Mouse (Mus musculus) urinary bladder, postnatal 36 days (tissue): ENCODE measurements around the gene Olfr1459.

Experiments used
- DNase-seq, 2 experiments: peaks; one replicate each; pipeline ENCODE4 v3.0.0; 2022; ENCODE audit warnings: low spot score in 2 of 2, mixed read lengths in 1 of 2

Gene Olfr1459

DNA sequence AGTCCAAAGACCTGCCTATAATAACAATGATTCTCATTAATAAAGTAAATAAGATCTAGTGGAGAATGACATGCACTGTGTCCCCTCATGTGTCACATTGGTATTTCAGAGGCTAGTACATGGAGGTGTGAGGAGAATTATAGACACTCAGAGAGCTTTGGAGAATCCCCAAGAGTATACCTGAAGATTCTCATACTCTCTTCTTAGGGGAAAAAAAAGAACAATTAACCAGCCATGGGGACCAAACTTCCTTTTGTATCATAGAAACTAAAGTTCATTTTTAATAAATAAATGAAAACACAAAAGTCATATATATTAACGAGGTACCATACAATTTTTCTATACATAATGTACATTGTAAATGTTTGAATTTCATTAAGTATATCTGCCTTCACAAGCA is at the start of gene Olfr1459:
Gene Olfr1459, minus strand, starts transcription at position 101 of the 400 bp plus-strand sequence.
- no peak for DNase-seq

DNA sequence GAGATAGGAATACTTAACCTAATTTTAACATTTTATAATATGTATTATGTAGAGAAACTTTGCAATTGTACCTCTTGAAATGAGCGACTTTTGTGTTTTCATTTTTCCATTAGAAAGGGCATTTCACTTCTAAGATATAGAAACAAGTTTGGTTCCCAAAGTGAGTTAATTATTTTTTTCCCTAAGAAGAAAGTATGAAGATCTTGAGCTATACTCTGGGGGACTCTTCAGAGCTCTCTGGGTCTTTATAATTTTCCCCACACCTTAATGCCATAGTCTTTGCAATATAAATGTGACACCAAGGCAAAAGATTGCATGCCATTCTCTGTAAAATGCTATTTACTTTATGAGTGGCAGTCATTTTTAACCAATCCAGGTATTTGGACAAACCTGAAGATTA is 36.1 kb upstream of the Olfr1459 start, which contains the start of gene Olfr1462:
Gene Olfr1462, plus strand, starts transcription at position 301 of the 400 bp plus-strand sequence.
- DNase-seq: no peak

DNA sequence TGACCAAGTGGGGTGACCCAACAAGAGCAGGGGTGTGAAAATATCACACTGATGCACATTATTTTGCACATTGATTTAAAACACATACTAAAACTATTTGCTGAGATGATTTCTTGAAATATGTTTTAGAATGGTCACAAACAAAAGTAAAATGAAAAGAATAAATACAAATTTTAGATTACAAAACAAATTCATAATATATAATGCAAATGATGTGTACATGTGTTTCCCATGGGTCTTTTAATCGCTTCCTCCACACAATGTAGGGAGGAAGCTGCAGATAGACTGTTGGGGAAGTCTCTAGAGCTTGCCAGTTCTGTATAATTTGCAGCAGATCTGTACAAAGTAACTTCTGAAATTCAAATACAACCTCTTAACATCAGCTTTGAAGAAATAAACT is 13.4 kb upstream of the Olfr1459 start, which contains the start of gene Olfr1461:
Gene Olfr1461, plus strand, starts transcription at position 301 of the 400 bp plus-strand sequence.
- DNase-seq: no peak

DNA sequence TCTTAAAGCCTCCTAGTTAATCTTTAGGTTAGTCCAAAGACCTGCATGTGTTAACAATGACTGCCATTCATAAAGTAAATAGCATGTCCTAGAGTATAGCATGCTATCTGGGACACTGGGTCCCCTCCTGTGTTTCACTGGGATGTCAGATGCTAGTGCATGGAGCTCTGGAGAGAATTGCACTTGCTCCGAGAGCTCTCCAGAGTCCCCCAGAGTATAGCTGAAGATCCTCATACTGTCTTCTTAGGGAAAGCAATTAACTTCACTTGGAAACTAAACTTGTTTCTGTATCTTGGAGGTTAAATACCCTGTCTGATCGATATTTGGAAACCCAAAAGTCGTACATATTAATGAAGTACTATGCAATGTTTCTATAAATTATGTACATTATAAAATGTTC is 42.7 kb downstream of the Olfr1459 start, which contains the start of gene Olfr1458:
Gene Olfr1458, minus strand, starts transcription at position 101 of the 400 bp plus-strand sequence.
- DNase-seq: no peak

DNA sequence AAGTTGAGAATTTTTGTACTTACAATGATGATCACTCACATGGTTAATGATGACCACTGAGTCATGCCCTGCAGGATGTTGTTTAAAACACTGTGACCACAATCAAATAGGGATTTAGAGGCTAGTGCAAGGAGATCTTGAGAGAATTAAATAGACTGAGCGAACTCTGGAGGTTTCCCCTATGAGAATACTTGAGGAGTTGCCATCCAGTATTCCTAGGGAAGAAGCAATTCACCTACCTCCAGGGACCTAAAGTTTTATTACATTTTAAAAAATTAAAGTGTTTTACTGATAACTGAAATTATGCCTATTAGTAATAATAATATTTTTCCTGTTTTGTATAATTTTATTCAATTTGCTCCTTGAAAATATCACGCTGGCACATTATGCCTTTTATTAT is 51.6 kb downstream of the Olfr1459 start, which contains the start of gene Olfr1457:
Gene Olfr1457, minus strand, starts transcription at position 101 of the 400 bp plus-strand sequence.
- no peak for DNase-seq

DNA sequence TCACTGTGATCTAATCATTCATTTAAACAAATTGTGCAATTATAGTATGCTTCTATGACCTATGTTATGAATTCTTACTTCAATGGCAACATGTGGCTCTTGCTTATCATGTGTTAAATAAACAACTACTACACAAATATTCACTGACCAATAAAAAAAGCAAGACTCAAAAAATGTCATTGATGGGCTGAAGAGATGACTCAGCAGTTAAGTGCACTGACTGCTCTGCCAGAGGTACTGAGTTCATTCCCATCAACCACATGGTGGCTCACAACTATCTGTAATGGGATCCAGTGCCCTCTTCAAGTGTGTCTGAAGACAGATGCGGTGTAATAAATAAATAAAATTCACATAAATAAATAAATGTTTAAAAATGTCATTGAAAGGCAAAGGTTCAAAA is 55.4 kb downstream of the Olfr1459 start:
- no peak for DNase-seq
